Mouse (Mus musculus): ENCODE results near the gene Cep290.
A peak's percentile ranks its signal among the peaks of the same experiment; 100 is the strongest.

DNA sequence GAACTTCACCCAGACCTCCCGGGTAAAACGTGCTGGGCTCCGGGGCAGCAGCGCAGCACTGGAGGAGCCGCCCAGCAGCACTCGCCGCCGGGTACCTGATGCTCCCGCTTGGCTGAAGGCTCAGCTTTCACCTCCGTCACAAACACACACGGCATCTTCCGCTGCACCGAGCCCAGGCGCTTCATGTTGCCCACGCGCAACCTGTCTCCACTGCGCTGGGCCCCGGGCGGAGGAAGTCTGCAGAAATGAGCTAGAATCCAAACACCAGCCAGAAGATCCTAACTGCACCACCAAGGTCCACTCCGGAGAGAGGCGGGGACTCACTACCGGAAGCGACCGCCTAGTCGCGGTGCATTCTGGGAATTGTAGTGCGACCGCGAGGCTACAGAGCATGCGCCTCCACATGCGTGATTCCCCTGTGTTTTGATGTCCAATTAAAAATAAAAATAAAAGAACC, 101.6 kb downstream of the Cep290 start:
- TF ChIP-seq POLR2A (IDR thresholded peaks at IDR 0.05; ENCODE audit: control insufficient read depth, low read depth, low read length) (peak; percentile 83), CTCF (IDR thresholded peaks at IDR 0.05; ENCODE audit: control insufficient read depth, insufficient read depth, insufficient replicate concordance, low read depth, low read length) (no peak)
